Mouse (Mus musculus) C2C12 (cell line): ENCODE data around the gene Npc2.

Experiments used
- CTCF ChIP-seq: IDR thresholded peaks from one replicate; pipeline ENCODE4 v1.5.1; 2011; ENCODE audit not compliant: control insufficient read depth, insufficient read depth, insufficient read length
- FOSL1 ChIP-seq: IDR thresholded peaks from one replicate; pipeline ENCODE4 v1.8.0; 2011; ENCODE audit warnings: mild to moderate bottlenecking, low read length; ENCODE audit not compliant: poor library complexity, insufficient read depth, severe bottlenecking
- MAX ChIP-seq: IDR thresholded peaks from one replicate; pipeline ENCODE4 v1.6.1; 2011; ENCODE audit warnings: mild to moderate bottlenecking, control low read depth
- MYOD1 ChIP-seq: IDR thresholded peaks from one replicate; pipeline ENCODE4 v1.6.1; 2011; ENCODE audit warnings: low read depth; ENCODE audit not compliant: control insufficient read depth, insufficient read length
- USF1 ChIP-seq: IDR thresholded peaks from one replicate; pipeline ENCODE4 v1.6.1; 2011; ENCODE audit warnings: low read depth, mild to moderate bottlenecking, control low read depth, moderate library complexity

DNA sequence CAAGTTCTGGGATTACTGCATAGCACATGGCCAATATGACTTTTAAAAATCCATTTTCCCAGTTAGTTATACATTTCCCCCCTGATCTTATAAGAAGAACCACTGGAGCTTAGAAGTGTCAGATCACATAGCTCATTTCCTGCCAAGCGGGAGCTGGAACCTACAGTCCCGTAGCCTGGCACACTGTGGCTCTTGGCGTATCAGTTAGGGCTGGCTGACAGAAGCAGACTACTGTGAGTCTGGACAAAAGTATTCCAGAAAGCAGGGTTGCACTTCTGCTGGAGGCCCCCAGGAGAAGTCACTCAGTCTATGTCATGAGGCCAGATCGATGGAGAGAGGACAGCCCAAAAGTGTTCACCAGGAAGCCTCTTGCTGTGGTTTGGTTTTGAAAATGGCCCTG lies 46.6 kb downstream of the Npc2 start:
- TF ChIP-seq CTCF (no peak), USF1 (no peak), MYOD1 (no peak), MAX (no peak), FOSL1 (no peak)
